Mouse (Mus musculus): ENCODE measurements at regions not wholly inside any gene's neighbourhood (a gene's known extent, or its start where the extent isn't known, plus 50 kb on each side); places are given as distances from the start of the nearest gene placed in this dataset.

- H3K9me3 ChIP-seq: no peaks in the 10 kb centered on the region
- H3K4me3 ChIP-seq: no peak overlapping the region
- H3K9ac ChIP-seq: no peak overlapping the region
- H3K4me1 ChIP-seq (replicated peaks): no peaks in the 10 kb centered on the region
- no peak overlapping the region for H3K4me2 ChIP-seq
- peak; percentile 74 for ATAC-seq (ENCODE audit: low FRiP score)
- 62% methylated on average over 7 of the region's 7 CpGs for WGBS
- H3K27me3 ChIP-seq: no peaks in the 10 kb centered on the region
- H3K36me3 ChIP-seq: no peaks in the 10 kb centered on the region
- peak overlapping the region; percentile 36 for H3K27ac ChIP-seq
Measured at GRCm38 (mm10) chr3:4444611-4445394, 1305.8 kb upstream of the Gm8797 start.

GRCm38 (mm10) chr3:4468031-4468430, 1282.6 kb upstream of the Gm8797 start:
- Histone ChIP-seq H3K36me3 (no peaks in the 10 kb centered on the region), H3K4me2 (no peak overlapping the region), H3K27ac (no peak overlapping the region), H3K4me1 (replicated peaks) (no peaks in the 10 kb centered on the region), H3K27me3 (no peaks in the 10 kb centered on the region), H3K9ac (no peak overlapping the region), H3K4me3 (no peak overlapping the region), H3K9me3 (no peaks in the 10 kb centered on the region)
- ATAC-seq (ENCODE audit: low FRiP score): no peak
